Mouse (Mus musculus) cerebellum, adult 2 months (tissue): Measurements from ENCODE around the gene Foxn2.

Experiments used
- CTCF ChIP-seq: fragments of 200-500 bp; IDR thresholded peaks from 2 replicates; pipeline ENCODE4 v1.5.1; 2011; ENCODE audit warnings: low read depth, mild to moderate bottlenecking, control low read depth, low read length, moderate library complexity, borderline replicate concordance; ENCODE audit not compliant: insufficient read depth
- POLR2A ChIP-seq: fragments of 200-500 bp; IDR thresholded peaks from 2 replicates; pipeline ENCODE4 v1.6.1; 2011; ENCODE audit warnings: low read length, control low read depth, borderline replicate concordance; ENCODE audit not compliant: insufficient read depth

GRCm38 (mm10) chr17:88477699-88478098, 37.2 kb downstream of the Foxn2 start:
- TF ChIP-seq CTCF (no peak), POLR2A (no peak)
